Comparison of ENCODE assay signal across 8 mouse cellular contexts in the genomic region with DNA sequence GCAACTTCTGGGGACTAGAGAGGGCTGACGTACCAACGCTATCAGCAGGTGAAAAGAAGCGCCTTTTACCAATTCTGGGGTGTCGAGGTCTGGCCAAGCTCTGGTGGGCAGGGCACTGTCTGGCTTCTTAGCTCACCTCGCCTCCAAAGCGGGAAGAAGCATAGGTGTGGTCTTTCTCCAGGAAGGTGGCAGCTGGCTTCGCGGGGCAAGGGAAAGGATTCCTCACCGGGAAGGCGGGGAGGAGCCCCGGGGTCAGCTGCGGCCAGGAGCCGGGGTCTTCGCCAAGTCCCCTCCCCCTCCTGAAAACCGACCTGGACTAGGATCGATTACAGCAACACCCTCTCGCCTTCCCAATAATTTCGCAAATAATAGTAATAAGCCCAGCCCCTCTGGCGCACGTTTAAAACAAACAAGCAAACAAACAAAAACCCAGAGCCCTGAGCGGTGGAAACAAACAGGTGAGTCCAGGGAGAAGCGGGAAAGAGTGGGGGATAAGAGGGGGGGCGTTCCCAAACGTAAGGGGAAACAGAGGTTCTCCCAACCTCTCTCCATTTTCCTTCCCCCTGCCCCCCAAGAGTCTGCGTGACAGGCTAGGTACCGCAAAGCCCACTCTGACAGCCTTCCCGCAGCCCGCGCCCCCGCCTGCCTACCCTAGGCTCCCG.
DNase-seq lines count a peak whose midpoint lies in the region; ATAC-seq and TF ChIP-seq lines count a peak whose summit lies in the region.

No protein-coding gene starts in this region.

- ATAC-seq in hindbrain, postnatal 0 days: no peak
- no peak for ATAC-seq in liver, embryonic 14.5 days (ENCODE audit: insufficient read depth)
- ATAC-seq in neural tube, embryonic 11.5 days (ENCODE audit: insufficient read depth, low FRiP score, low TSS enrichment): no peak; the same call in 1 of the 2 replicates

- H3K9ac ChIP-seq in hindbrain, postnatal 0 days (replicated peaks; ENCODE audit: low read length): peak overlapping the region; percentile 95
- H3K9ac ChIP-seq in liver, embryonic 14.5 days (replicated peaks): peak overlapping the region; percentile 69
- H3K9ac ChIP-seq in neural tube, embryonic 11.5 days (ENCODE audit: low read length): peak overlapping the region; percentile 85

- H3K4me2 ChIP-seq in hindbrain, postnatal 0 days (ENCODE audit: low read depth, low read length): peak overlapping the region; percentile 94
- H3K4me2 ChIP-seq in liver, embryonic 14.5 days (ENCODE audit: low read depth): peak overlapping the region; percentile 92
- peak overlapping the region; percentile 89 for H3K4me2 ChIP-seq in neural tube, embryonic 11.5 days (ENCODE audit: low read depth)

- H3K36me3 ChIP-seq in hindbrain, postnatal 0 days (ENCODE audit: insufficient read depth, low read length): no peaks in the 10 kb centered on the region
- no peaks in the 10 kb centered on the region for H3K36me3 ChIP-seq in liver, embryonic 14.5 days (replicated peaks; ENCODE audit: control insufficient read depth, insufficient read depth, low read depth)
- no peaks in the 10 kb centered on the region for H3K36me3 ChIP-seq in neural tube, embryonic 11.5 days (ENCODE audit: control insufficient read depth, insufficient read depth, low read length)

- no peaks in the 10 kb centered on the region for H3K27me3 ChIP-seq in hindbrain, postnatal 0 days (ENCODE audit: insufficient read depth, low read length)
- peaks cover 12% of the 10 kb centered on the region for H3K27me3 ChIP-seq in liver, embryonic 14.5 days (ENCODE audit: control insufficient read depth, insufficient read depth, low read length)
- H3K27me3 ChIP-seq in neural tube, embryonic 11.5 days (ENCODE audit: control insufficient read depth, insufficient read depth, low read length): no peaks in the 10 kb centered on the region

- TF ChIP-seq CTCF in hindbrain, postnatal 0 days (IDR thresholded peaks at IDR 0.05; ENCODE audit: low read depth): no peak
- TF ChIP-seq CTCF in liver, embryonic 14.5 days (IDR thresholded peaks at IDR 0.05; ENCODE audit: low read depth): no peak

- DNase-seq in left cerebral cortex, adult 8-10 months (ENCODE audit: low spot score in 2 of 2): peak; percentile 18 to 28
- no peak for DNase-seq in left cerebral cortex, adult 11 months (ENCODE audit: low spot score)
- DNase-seq in cerebellum, postnatal 25 days: peak; percentile 62 to 66
- peak; percentile 71 for DNase-seq in gastrocnemius, postnatal 10 days
- DNase-seq in hindbrain, postnatal 0 days (ENCODE audit: low spot score): peak; percentile 28
- no peak for DNase-seq in liver, embryonic 14.5 days (ENCODE audit: low read depth in 3 of 3, low spot score in 3 of 3)
- DNase-seq in neural tube, embryonic 11.5 days (ENCODE audit: low spot score): peak; percentile 40
- DNase-seq in thymus, postnatal 14 days: peak; percentile 14

- H3K27ac ChIP-seq in hindbrain, postnatal 0 days: peak overlapping the region; percentile 96
- no peak overlapping the region for H3K27ac ChIP-seq in liver, embryonic 14.5 days
- H3K27ac ChIP-seq in neural tube, embryonic 11.5 days (ENCODE audit: low read depth, low read length): peak overlapping the region; percentile 90

- no peak for TF ChIP-seq EP300 in liver, embryonic 14.5 days (IDR thresholded peaks at IDR 0.05; ENCODE audit: low read depth)

- H3K4me1 ChIP-seq in hindbrain, postnatal 0 days (ENCODE audit: insufficient read depth, low read length): peaks cover 3% of the 10 kb centered on the region; the same call in 1 of the 2 replicates
- H3K4me1 ChIP-seq in liver, embryonic 14.5 days (replicated peaks; ENCODE audit: control insufficient read depth in 2 of 2, insufficient read depth in 2 of 2, low read length in 1 of 2): peaks cover 5 to 18% of the 10 kb centered on the region in 2 experiments
- H3K4me1 ChIP-seq in neural tube, embryonic 11.5 days (ENCODE audit: control insufficient read depth, insufficient read depth, low read length): peaks cover 6% of the 10 kb centered on the region

- H3K4me3 ChIP-seq in hindbrain, postnatal 0 days (ENCODE audit: low read length): peak overlapping the region; percentile 90
- peak overlapping the region; percentile 65 to 70 for H3K4me3 ChIP-seq in liver, embryonic 14.5 days (ENCODE audit: insufficient read depth in 1 of 2, low read depth in 2 of 2, low read length in 2 of 2)
- H3K4me3 ChIP-seq in neural tube, embryonic 11.5 days (ENCODE audit: low read depth, low read length): peak overlapping the region; percentile 87

- H3K9me3 ChIP-seq in hindbrain, postnatal 0 days (ENCODE audit: low read length): no peaks in the 10 kb centered on the region
- no peaks in the 10 kb centered on the region for H3K9me3 ChIP-seq in liver, embryonic 14.5 days (ENCODE audit: control insufficient read depth, low read length)
- no peaks in the 10 kb centered on the region for H3K9me3 ChIP-seq in neural tube, embryonic 11.5 days (ENCODE audit: control insufficient read depth, low read length)

- WGBS in hindbrain, postnatal 0 days: under 1% methylated on average over 29 of the region's 31 CpGs
- WGBS in liver, embryonic 14.5 days (ENCODE audit: insufficient replicate concordance): 2% methylated on average over 29 of the region's 31 CpGs
- under 1% methylated on average over 30 of the region's 31 CpGs for WGBS in neural tube, embryonic 11.5 days

Comparison
In these comparisons a context has a peak if more than half of its experiments do, and no peak if none do; other contexts are left out.
1. DNase-seq: peak in left cerebral cortex, adult 8-10 months (2 of 2), cerebellum, postnatal 25 days (2 of 2), gastrocnemius, postnatal 10 days (single experiment), hindbrain, postnatal 0 days (single experiment), neural tube, embryonic 11.5 days (single experiment) and thymus, postnatal 14 days (single experiment); none in left cerebral cortex, adult 11 months (single experiment) and liver, embryonic 14.5 days (0 of 3).
2. Peak in every context shown above with its lines, with median percentiles within 50 percentile points of each other: H3K4me2 ChIP-seq, H3K4me3 ChIP-seq and H3K9ac ChIP-seq.